ENCODE assay signal across 9 mouse cellular contexts in the genomic region with DNA sequence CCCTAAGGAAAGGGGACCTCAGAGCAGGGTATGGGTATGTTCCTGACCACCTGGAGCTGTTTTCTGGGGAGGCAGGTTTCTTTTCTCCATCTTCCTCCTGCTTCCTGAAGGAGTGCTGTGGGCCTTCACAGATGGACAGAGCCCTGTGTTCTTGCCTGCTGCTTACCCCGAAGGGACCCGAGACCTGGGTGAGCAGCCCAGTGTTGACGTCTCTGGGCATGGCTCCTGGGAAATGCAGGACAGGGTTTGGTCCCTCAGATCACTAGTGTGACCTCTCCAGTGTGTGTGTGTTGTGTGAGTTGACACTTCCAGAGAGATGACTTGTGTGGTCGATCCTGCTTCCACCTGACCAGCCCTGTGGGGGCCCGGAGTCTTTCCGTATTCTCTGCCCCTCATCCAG. TPM values are rescaled to one million over a fixed set of nuclear protein-coding genes. Genes with fewer than 3 reads are reported as not detected.
DNase-seq lines count a peak whose midpoint lies in the region; ATAC-seq and TF ChIP-seq lines count a peak whose summit lies in the region.
"Had no signal": no experiment of that assay in that cellular context is flagged by ENCODE, and none has a peak within 500 bp of the region (broad histone marks: within the 10 kb centered on the region; RNA-seq: fewer than 3 reads in every experiment).

No protein-coding gene starts in this region.

- H3K4me1 ChIP-seq in kidney, embryonic 14.5 days (ENCODE audit: control insufficient read depth, insufficient read depth, low read length), result peaks cover 31% of the 10 kb centered on the region
- peaks cover 37% of the 10 kb centered on the region for H3K4me1 ChIP-seq in embryonic facial prominence, embryonic 13.5 days
- H3K4me1 ChIP-seq in hindbrain, embryonic 16.5 days (ENCODE audit: control insufficient read depth, insufficient read depth, low read depth, low read length), result peaks cover 28% of the 10 kb centered on the region
- H3K4me1 ChIP-seq in midbrain, postnatal 0 days (ENCODE audit: insufficient read depth, low read length), result peaks cover 9% of the 10 kb centered on the region; the same call in 1 of the 2 replicates
- H3K4me1 ChIP-seq in lung, adult 2 months (ENCODE audit: control insufficient read depth, insufficient read depth, low read length), result peaks cover 3% of the 10 kb centered on the region

- ATAC-seq in kidney, embryonic 14.5 days (ENCODE audit: low FRiP score, low TSS enrichment), result no peak
- ATAC-seq in embryonic facial prominence, embryonic 13.5 days (ENCODE audit: insufficient number of reproducible peaks, insufficient read depth, low FRiP score, low TSS enrichment, low read depth), result no peak
- ATAC-seq in hindbrain, embryonic 16.5 days, result no peak
- no peak for ATAC-seq in midbrain, postnatal 0 days (ENCODE audit: low FRiP score)
- no peak for ATAC-seq in frontal cortex, adult (ENCODE audit: low TSS enrichment)

- peak overlapping the region; percentile 82 for H3K4me2 ChIP-seq in kidney, embryonic 14.5 days (replicated peaks; ENCODE audit: low read depth, low read length)
- peak overlapping the region; percentile 89 for H3K4me2 ChIP-seq in embryonic facial prominence, embryonic 13.5 days
- H3K4me2 ChIP-seq in hindbrain, embryonic 16.5 days (ENCODE audit: low read length), result peak overlapping the region; percentile 88
- peak overlapping the region; percentile 91 for H3K4me2 ChIP-seq in midbrain, postnatal 0 days (ENCODE audit: low read depth, low read length, poor library complexity, severe bottlenecking)

- TF ChIP-seq POLR2A in lung, adult 2 months (IDR thresholded peaks at IDR 0.05; ENCODE audit: borderline replicate concordance, extremely low read depth, low read depth, low read length), result no peak

- H3K36me3 ChIP-seq in kidney, embryonic 14.5 days (ENCODE audit: control insufficient read depth, insufficient read depth, low read length), result no peaks in the 10 kb centered on the region; the same call in 1 of the 2 replicates
- peaks cover 23% of the 10 kb centered on the region for H3K36me3 ChIP-seq in embryonic facial prominence, embryonic 13.5 days
- H3K36me3 ChIP-seq in hindbrain, embryonic 16.5 days (ENCODE audit: control insufficient read depth, insufficient read depth, low read length), result no peaks in the 10 kb centered on the region
- H3K36me3 ChIP-seq in midbrain, postnatal 0 days (ENCODE audit: insufficient read depth, low read length), result no peaks in the 10 kb centered on the region
- H3K36me3 ChIP-seq: G1E had no signal

- WGBS in kidney, embryonic 14.5 days, result 91% methylated on average over 6 of the region's 6 CpGs
- WGBS in embryonic facial prominence, embryonic 13.5 days, result 87% methylated on average over 6 of the region's 6 CpGs
- 86% methylated on average over 6 of the region's 6 CpGs for WGBS in hindbrain, embryonic 16.5 days
- WGBS in midbrain, postnatal 0 days, result 90% methylated on average over 6 of the region's 6 CpGs
- 79% methylated on average over 6 of the region's 6 CpGs for WGBS in lung, adult 2 months

- peak overlapping the region; percentile 72 for H3K4me3 ChIP-seq in kidney, embryonic 14.5 days (ENCODE audit: low read length)
- peak overlapping the region; percentile 92 for H3K4me3 ChIP-seq in embryonic facial prominence, embryonic 13.5 days
- peak overlapping the region; percentile 89 for H3K4me3 ChIP-seq in hindbrain, embryonic 16.5 days (ENCODE audit: low read length)
- peak overlapping the region; percentile 86 for H3K4me3 ChIP-seq in midbrain, postnatal 0 days (ENCODE audit: low read depth, low read length)
- no peak overlapping the region for H3K4me3 ChIP-seq in lung, adult 2 months (replicated peaks; ENCODE audit: extremely low read depth, low read depth, low read length)

- TF ChIP-seq CTCF in midbrain, postnatal 0 days (IDR thresholded peaks at IDR 0.05), result no peak
- no peak for TF ChIP-seq CTCF in lung, adult 2 months (IDR thresholded peaks at IDR 0.05; ENCODE audit: insufficient read depth, low read length)

- H3K27ac ChIP-seq in kidney, embryonic 14.5 days (ENCODE audit: low read depth, low read length), result no peak overlapping the region
- H3K27ac ChIP-seq in embryonic facial prominence, embryonic 13.5 days, result no peak overlapping the region
- H3K27ac ChIP-seq in hindbrain, embryonic 16.5 days (ENCODE audit: low read depth, low read length), result no peak overlapping the region; the same call in 1 of the 2 replicates
- 0 out of 2 replicates have a peak overlapping the region, but pooled peaks have one; percentile 32 for H3K27ac ChIP-seq in midbrain, postnatal 0 days (ENCODE audit: low read depth, low read length)

- DNase-seq in kidney, postnatal 14 days, result no peak
- no peak for DNase-seq in midbrain, postnatal 0 days (ENCODE audit: low spot score)
- no peak for DNase-seq in left cerebral cortex, adult 11 months (ENCODE audit: low spot score)
- DNase-seq in lung, adult 2 months, result no peak

- no peaks in the 10 kb centered on the region for H3K9me3 ChIP-seq in kidney, embryonic 14.5 days (ENCODE audit: control insufficient read depth, low read length)
- no peaks in the 10 kb centered on the region for H3K9me3 ChIP-seq in embryonic facial prominence, embryonic 13.5 days
- H3K9me3 ChIP-seq in hindbrain, embryonic 16.5 days (ENCODE audit: control insufficient read depth, low read length), result no peaks in the 10 kb centered on the region
- H3K9me3 ChIP-seq in midbrain, postnatal 0 days (ENCODE audit: low read length), result no peaks in the 10 kb centered on the region

- H3K9ac ChIP-seq in kidney, embryonic 14.5 days (ENCODE audit: low read depth, low read length), result peak overlapping the region; percentile 12; the same call in 1 of the 2 replicates
- H3K9ac ChIP-seq in embryonic facial prominence, embryonic 13.5 days, result peak overlapping the region; percentile 89
- H3K9ac ChIP-seq in hindbrain, embryonic 16.5 days (ENCODE audit: low read depth, low read length), result peak overlapping the region; percentile 82
- peak overlapping the region; percentile 96 for H3K9ac ChIP-seq in midbrain, postnatal 0 days (replicated peaks; ENCODE audit: low read length, poor library complexity, severe bottlenecking)

- H3K27me3 ChIP-seq in kidney, embryonic 14.5 days (ENCODE audit: control insufficient read depth, insufficient read depth, low read length), result 0 out of 2 replicates have a peak, but pooled peaks cover 3% of the 10 kb centered on the region
- peaks cover 19% of the 10 kb centered on the region for H3K27me3 ChIP-seq in embryonic facial prominence, embryonic 13.5 days
- H3K27me3 ChIP-seq in hindbrain, embryonic 16.5 days (replicated peaks; ENCODE audit: control insufficient read depth, insufficient read depth, low read length), result peaks cover 6% of the 10 kb centered on the region
- H3K27me3 ChIP-seq in midbrain, postnatal 0 days (ENCODE audit: insufficient read depth, low read length), result no peaks in the 10 kb centered on the region

RNA-seq across cellular contexts. Expression of a gene that starts 3.2 kb away (rescaled TPM):
- polyA plus RNA-seq in kidney, embryonic 14.5 days (2014; fragmentation: Nextera tagmentation; extraction: Ambion mirVana), result 11.5 and 15.1 TPM in 2 replicates
- polyA plus RNA-seq in embryonic facial prominence, embryonic 13.5 days (2015; fragmentation: Nextera tagmentation; extraction: Ambion mirVana), result 13.8 and 16.7 TPM in 2 replicates
- 29.5 and 30.6 TPM in 2 replicates for polyA plus RNA-seq in hindbrain, embryonic 16.5 days (2015; fragmentation: Nextera tagmentation; extraction: Ambion mirVana)
- 125 and 140 TPM in 2 replicates for total RNA-seq in midbrain, postnatal 0 days (2014; rRNA removed)
- 42.7 and 46.4 TPM in 2 replicates for polyA plus RNA-seq in midbrain, postnatal 0 days (2015; fragmentation: Nextera tagmentation; extraction: Ambion mirVana)
- polyA plus RNA-seq in lung, adult 2 months (2012; rRNA removed), result 68.2 and 73.2 TPM in 2 replicates
- polyA plus RNA-seq: G1E had no signal

RNA-seq across cellular contexts. Expression of a gene that starts 37.0 kb away (rescaled TPM):
- polyA plus RNA-seq in kidney, embryonic 14.5 days (2014; fragmentation: Nextera tagmentation; extraction: Ambion mirVana), result 4.8 and 7.8 TPM in 2 replicates
- polyA plus RNA-seq in embryonic facial prominence, embryonic 13.5 days (2015; fragmentation: Nextera tagmentation; extraction: Ambion mirVana), result 6.1 and 7.3 TPM in 2 replicates
- 5.6 and 7.0 TPM in 2 replicates for polyA plus RNA-seq in hindbrain, embryonic 16.5 days (2015; fragmentation: Nextera tagmentation; extraction: Ambion mirVana)
- total RNA-seq in midbrain, postnatal 0 days (2014; rRNA removed), result 12.2 and 12.6 TPM in 2 replicates
- 8.8 TPM in 2 replicates for polyA plus RNA-seq in midbrain, postnatal 0 days (2015; fragmentation: Nextera tagmentation; extraction: Ambion mirVana)
- 78.2 and 90.1 TPM in 2 replicates for polyA plus RNA-seq in lung, adult 2 months (2012; rRNA removed)

RNA-seq across cellular contexts. Expression of a gene that starts 44.8 kb away (rescaled TPM):
- polyA plus RNA-seq in kidney, embryonic 14.5 days (2014; fragmentation: Nextera tagmentation; extraction: Ambion mirVana), result 3.8 and 5.7 TPM in 2 replicates
- 2.3 and 3.1 TPM in 2 replicates for polyA plus RNA-seq in embryonic facial prominence, embryonic 13.5 days (2015; fragmentation: Nextera tagmentation; extraction: Ambion mirVana)
- 2.4 and 4.0 TPM in 2 replicates for polyA plus RNA-seq in hindbrain, embryonic 16.5 days (2015; fragmentation: Nextera tagmentation; extraction: Ambion mirVana)
- total RNA-seq in midbrain, postnatal 0 days (2014; rRNA removed), result 0.94 and 1.5 TPM in 2 replicates
- 1.2 and 1.8 TPM in 2 replicates for polyA plus RNA-seq in midbrain, postnatal 0 days (2015; fragmentation: Nextera tagmentation; extraction: Ambion mirVana)
- polyA plus RNA-seq in lung, adult 2 months (2012; rRNA removed), result 40.9 and 51.2 TPM in 2 replicates

RNA-seq across cellular contexts. Expression of a gene that starts 48.8 kb away (rescaled TPM):
- polyA plus RNA-seq in kidney, embryonic 14.5 days (2014; fragmentation: Nextera tagmentation; extraction: Ambion mirVana), result 50.8 and 58.5 TPM in 2 replicates
- polyA plus RNA-seq in embryonic facial prominence, embryonic 13.5 days (2015; fragmentation: Nextera tagmentation; extraction: Ambion mirVana), result 49.7 and 60.0 TPM in 2 replicates
- 55.6 and 62.3 TPM in 2 replicates for polyA plus RNA-seq in hindbrain, embryonic 16.5 days (2015; fragmentation: Nextera tagmentation; extraction: Ambion mirVana)
- 201 and 208 TPM in 2 replicates for total RNA-seq in midbrain, postnatal 0 days (2014; rRNA removed)
- 93.1 and 93.3 TPM in 2 replicates for polyA plus RNA-seq in midbrain, postnatal 0 days (2015; fragmentation: Nextera tagmentation; extraction: Ambion mirVana)
- polyA plus RNA-seq in lung, adult 2 months (2012; rRNA removed), result 166 and 187 TPM in 2 replicates

Comparison
In these comparisons a context has a peak if more than half of its experiments do, and no peak if none do; other contexts are left out.
1. H3K9ac ChIP-seq: peak in every context shown above with its lines; median percentile 96 in midbrain, postnatal 0 days; 89 in embryonic facial prominence, embryonic 13.5 days; 82 in hindbrain, embryonic 16.5 days; 12 in kidney, embryonic 14.5 days.